Mouse (Mus musculus) MEL (cell line): ENCODE results near the gene Ppil3. TPM values are rescaled to one million over a fixed set of nuclear protein-coding genes. Genes with fewer than 3 reads are reported as not detected.

Source experiments
- DNase-seq: peaks from one replicate; pipeline ENCODE4 v3.0.0; 2011; ENCODE audit warnings: low read depth, low spot score
- H3K27ac ChIP-seq: 2 replicates; pipeline ENCODE4 v1.5.1; 2012; ENCODE audit warnings: low read depth, mild to moderate bottlenecking, control low read depth, low read length, moderate library complexity; ENCODE audit not compliant: control insufficient read depth
- H3K27me3 ChIP-seq, 2 experiments: fragments of 150-350 bp in 1 of 2; sonication (generic) in 1 of 2; 2 replicates each; pipeline ENCODE4 v1.6.1; 2012; ENCODE audit warnings: low read length in 2 of 2, mild to moderate bottlenecking in 2 of 2, improper control_type of control experiment in 1 of 2, moderate library complexity in 1 of 2; ENCODE audit not compliant: insufficient read depth in 2 of 2, control insufficient read depth in 1 of 2
- H3K36me3 ChIP-seq, 2 experiments: 2 replicates each; pipeline ENCODE4 v1.6.1; 2012 to 2014; ENCODE audit warnings: low read length in 2 of 2, improper control_type of control experiment in 1 of 2, inconsistent platforms in 1 of 2, mild to moderate bottlenecking in 1 of 2; ENCODE audit not compliant: insufficient read depth in 2 of 2, control insufficient read depth in 1 of 2
- H3K4me1 ChIP-seq, 2 experiments: fragments of 150-350 bp in 1 of 2; sonication (generic) in 1 of 2; 2 replicates each; pipeline ENCODE4 v1.6.1; 2012; ENCODE audit warnings: low read length in 2 of 2, improper control_type of control experiment in 1 of 2, mild to moderate bottlenecking in 1 of 2; ENCODE audit not compliant: insufficient read depth in 2 of 2, control insufficient read depth in 1 of 2
- H3K4me3 ChIP-seq, 2 experiments: fragments of 150-350 bp in 1 of 2; sonication (generic) in 1 of 2; 2 replicates each; pipeline ENCODE4 v1.5.1; 2012; ENCODE audit warnings: low read depth in 2 of 2, low read length in 2 of 2, mild to moderate bottlenecking in 2 of 2, moderate library complexity in 2 of 2, control low read depth in 1 of 2, improper control_type of control experiment in 1 of 2; ENCODE audit not compliant: control insufficient read depth in 1 of 2, insufficient read depth in 1 of 2
- H3K79me2 ChIP-seq: 2 replicates; pipeline ENCODE4 v1.6.1; 2012; ENCODE audit warnings: mild to moderate bottlenecking, low read length, moderate library complexity; ENCODE audit not compliant: control insufficient read depth, poor library complexity, insufficient read depth
- H3K9ac ChIP-seq: 2 replicates; pipeline ENCODE4 v1.6.1; 2012; ENCODE audit warnings: low read depth, mild to moderate bottlenecking, control low read depth, low read length, moderate library complexity; ENCODE audit not compliant: control insufficient read depth, poor library complexity, severe bottlenecking
- H3K9me3 ChIP-seq: fragments of 150-350 bp; sonication (generic); replicated peaks from 2 replicates; pipeline ENCODE4 v1.6.1; 2012; ENCODE audit warnings: mild to moderate bottlenecking, low read length, improper control_type of control experiment, moderate library complexity; ENCODE audit not compliant: insufficient read depth
- CHD1 ChIP-seq: IDR thresholded peaks from 2 replicates; pipeline ENCODE4 v1.6.1; 2012; ENCODE audit warnings: low read depth, mild to moderate bottlenecking, inconsistent platforms, low read length, improper control_type of control experiment
- E2F4 ChIP-seq: IDR thresholded peaks from 2 replicates; pipeline ENCODE4 v1.6.1; 2011; ENCODE audit warnings: low read depth, low read length, improper control_type of control experiment, borderline replicate concordance
- GATA1 ChIP-seq: IDR thresholded peaks from 2 replicates; pipeline ENCODE4 v1.6.1; 2011; ENCODE audit warnings: low read depth, low read length, improper control_type of control experiment
- JUND ChIP-seq: IDR thresholded peaks from 2 replicates; pipeline ENCODE4 v1.6.1; 2011; ENCODE audit warnings: low read depth, mild to moderate bottlenecking, improper control_type of control experiment, low read length
- KAT2A ChIP-seq: conservative IDR thresholded peaks from 2 replicates; pipeline ENCODE4 v1.6.1; 2012; ENCODE audit warnings: low read depth, low read length, improper control_type of control experiment, inconsistent platforms
- MAFK ChIP-seq: IDR thresholded peaks from 2 replicates; pipeline ENCODE4 v1.6.1; 2011; ENCODE audit warnings: low read depth, mild to moderate bottlenecking, low read length, improper control_type of control experiment, borderline replicate concordance
- MAX ChIP-seq: IDR thresholded peaks from 2 replicates; pipeline ENCODE4 v1.6.1; 2011; ENCODE audit warnings: low read length, improper control_type of control experiment
- MAZ ChIP-seq: IDR thresholded peaks from 2 replicates; pipeline ENCODE4 v1.6.1; 2012; ENCODE audit warnings: low read depth, mild to moderate bottlenecking, inconsistent platforms, low read length, improper control_type of control experiment
- MEF2A ChIP-seq: IDR thresholded peaks from 2 replicates; pipeline ENCODE4 v1.6.1; 2014; ENCODE audit warnings: low read depth, mild to moderate bottlenecking, inconsistent platforms, low read length, improper control_type of control experiment; ENCODE audit not compliant: poor library complexity, insufficient replicate concordance, severe bottlenecking; ENCODE audit errors: extremely low read depth
- MXI1 ChIP-seq: IDR thresholded peaks from 2 replicates; pipeline ENCODE4 v1.6.1; 2011; ENCODE audit warnings: mild to moderate bottlenecking, low read depth, low read length, improper control_type of control experiment
- MYB ChIP-seq: IDR thresholded peaks from 2 replicates; pipeline ENCODE4 v1.6.1; 2011; ENCODE audit warnings: mild to moderate bottlenecking, low read depth, low read length, improper control_type of control experiment
- MYC ChIP-seq: IDR thresholded peaks from 2 replicates; pipeline ENCODE4 v1.6.1; 2011; ENCODE audit warnings: low read depth, mild to moderate bottlenecking, low read length, improper control_type of control experiment, moderate library complexity
- NRF1 ChIP-seq: IDR thresholded peaks from 2 replicates; pipeline ENCODE4 v1.6.1; 2014; ENCODE audit warnings: low read depth, mild to moderate bottlenecking, inconsistent platforms, low read length, improper control_type of control experiment, moderate library complexity; ENCODE audit not compliant: poor library complexity, insufficient read depth, severe bottlenecking
- POLR2A ChIP-seq, 2 experiments: IDR thresholded peaks; 2 replicates each; pipeline ENCODE4 v1.6.1; 2011 to 2012; ENCODE audit warnings: low read length in 2 of 2, mild to moderate bottlenecking in 2 of 2, control low read depth in 1 of 2, improper control_type of control experiment in 1 of 2, low read depth in 1 of 2, moderate library complexity in 1 of 2; ENCODE audit not compliant: control insufficient read depth in 1 of 2, insufficient read depth in 1 of 2, poor library complexity in 1 of 2
- POLR2AphosphoS2 ChIP-seq: IDR thresholded peaks from 2 replicates; pipeline ENCODE4 v1.6.1; 2011; ENCODE audit warnings: low read length, improper control_type of control experiment
- SIN3A ChIP-seq: IDR thresholded peaks from 2 replicates; pipeline ENCODE4 v1.6.1; 2012; ENCODE audit warnings: low read length, improper control_type of control experiment, inconsistent platforms
- TBP ChIP-seq: IDR thresholded peaks from 2 replicates; pipeline ENCODE4 v1.8.0; 2011; ENCODE audit warnings: low read depth, low read length, improper control_type of control experiment
- ZC3H11A ChIP-seq: IDR thresholded peaks from 2 replicates; pipeline ENCODE4 v1.6.1; 2012; ENCODE audit warnings: low read depth, mild to moderate bottlenecking, inconsistent platforms, low read length, improper control_type of control experiment
- ZKSCAN1 ChIP-seq: IDR thresholded peaks from 2 replicates; pipeline ENCODE4 v1.6.1; 2012; ENCODE audit warnings: low read depth, mild to moderate bottlenecking, inconsistent platforms, low read length, improper control_type of control experiment, moderate library complexity
- ZMIZ1 ChIP-seq: IDR thresholded peaks from 2 replicates; pipeline ENCODE4 v1.6.1; 2012; ENCODE audit warnings: low read depth, mild to moderate bottlenecking, inconsistent platforms, low read length, improper control_type of control experiment, moderate library complexity
- ZNF384 ChIP-seq: IDR thresholded peaks from 2 replicates; pipeline ENCODE4 v1.6.1; 2012; ENCODE audit warnings: low read depth, mild to moderate bottlenecking, inconsistent platforms, low read length, improper control_type of control experiment
- polyA plus RNA-seq, 2 experiments: library from polyadenylated mRNA; stranded (reverse) in 1 of 2; unstranded in 1 of 2; fragments of >175 nt in 1 of 2; fragments of >200 nt in 1 of 2; gene quantifications; 2 replicates each; pipeline versions ENCODE4 v1.2.1 to v1.2.4; 2012; ENCODE audit warnings: low replicate concordance in 2 of 2, low read depth in 1 of 2; ENCODE audit not compliant: insufficient read length in 2 of 2, insufficient read depth in 1 of 2, missing spikeins in 1 of 2
- total RNA-seq: library from RNA; depleted of rRNA; stranded (reverse); fragments of 300-350 nt; gene quantifications from 2 replicates; pipeline ENCODE4 v1.2.3, GENCODE M21; 2012

Ppil3 gene
- total and polyA plus RNA-seq, 3 experiments, result 76.8 to 503 (median 84.9) TPM

DNA sequence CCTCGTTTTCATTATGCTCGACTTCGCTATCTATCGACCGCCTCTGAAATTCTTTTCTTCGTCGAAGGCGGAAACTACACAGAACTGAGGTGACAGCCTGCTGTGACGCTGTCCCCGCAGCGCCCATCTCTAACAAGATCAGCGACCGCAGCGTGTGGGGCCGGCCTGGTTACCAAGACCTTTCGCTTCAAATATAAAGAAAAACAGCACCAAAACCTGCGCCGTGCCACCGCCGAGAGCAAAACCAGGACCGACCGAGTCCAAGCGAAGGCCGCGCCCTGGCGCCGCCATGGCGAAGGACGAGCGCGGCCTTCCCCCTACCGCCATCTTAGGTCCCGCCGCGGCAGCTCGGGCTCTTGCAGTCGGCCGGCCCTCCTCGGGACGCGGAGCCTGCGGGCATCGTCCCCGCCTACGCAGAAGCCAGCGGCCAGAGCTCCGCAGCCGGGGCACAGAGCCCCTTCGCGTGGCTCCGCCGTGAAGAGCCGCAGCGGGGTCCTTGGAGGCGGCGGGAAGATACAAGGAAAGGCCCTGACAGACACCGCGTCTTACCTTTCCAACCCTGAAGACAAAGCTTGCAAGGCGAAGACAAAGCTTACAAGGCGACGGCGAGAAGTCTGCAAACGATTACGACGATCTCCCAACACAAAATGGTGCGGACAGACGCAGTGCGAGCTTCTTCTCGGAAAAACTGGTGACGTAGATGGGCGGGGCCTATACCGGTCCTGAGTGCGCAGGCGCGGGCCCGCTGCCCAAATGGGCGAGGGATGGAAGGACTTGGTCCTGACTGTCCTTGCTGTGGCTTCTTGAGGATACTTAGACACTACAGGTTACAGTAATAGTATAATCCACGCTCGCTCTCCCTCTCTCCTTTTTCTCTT, 21.7 kb downstream of the Ppil3 start, which contains the start of gene Clk1 (continued):
- no peak for TF ChIP-seq MEF2A
- TF ChIP-seq JUND, result no peak
- peak; percentile 92 for TF ChIP-seq NRF1

DNA sequence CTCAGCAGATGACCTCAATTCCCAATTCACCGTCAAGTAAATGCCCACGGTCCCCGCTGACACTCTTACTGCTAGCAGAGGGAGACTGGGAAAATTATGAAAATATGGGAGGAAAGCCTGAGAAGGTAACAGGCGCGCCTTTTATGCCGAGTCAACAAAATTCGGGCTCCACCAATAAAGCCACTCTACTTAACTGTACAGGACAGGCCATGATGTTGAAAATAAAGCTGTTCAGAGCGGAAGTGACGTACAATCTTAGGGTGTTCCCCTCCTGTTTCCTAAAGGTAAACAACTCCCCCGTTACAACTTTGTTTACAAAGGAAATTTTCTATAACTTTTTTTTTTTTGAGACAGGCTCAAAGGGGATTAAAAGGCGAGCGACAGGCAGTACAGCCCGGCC, 22.4 kb downstream of the Ppil3 start:
- H3K27me3 ChIP-seq, result no peaks in the 10 kb centered on the region
- H3K4me1 ChIP-seq, result peaks cover 0 to 5% of the 10 kb centered on the region in 2 experiments; a peak in 1 of 4 replicates
- H3K9me3 ChIP-seq, result no peaks in the 10 kb centered on the region
- peaks cover 19 to 28% of the 10 kb centered on the region in 2 experiments for H3K36me3 ChIP-seq
- H3K79me2 ChIP-seq, result peaks cover 32% of the 10 kb centered on the region
- H3K27ac ChIP-seq, result peak overlapping the region; percentile 93
- TF ChIP-seq POLR2A (IDR thresholded peaks at IDR 0.05; ENCODE audit: control insufficient read depth in 1 of 2, insufficient read depth in 1 of 2, low read depth in 1 of 2, low read length in 2 of 2, poor library complexity in 1 of 2), result no peak
- TF ChIP-seq MXI1, result no peak
- TF ChIP-seq KAT2A, result no peak
- 0 out of 2 replicates have a peak, but pooled peaks have one; percentile 24 for TF ChIP-seq TBP
- TF ChIP-seq ZMIZ1, result no peak
- TF ChIP-seq SIN3A, result peak; percentile 92
- TF ChIP-seq MYB, result no peak
- no peak for TF ChIP-seq MYC
- peak; percentile 87 for TF ChIP-seq MAFK
- 0 out of 2 replicates have a peak, but pooled peaks have one; percentile 2 for TF ChIP-seq ZNF384
- TF ChIP-seq CHD1, result no peak
- TF ChIP-seq, all 39 proteins: peak for 4
- Histone ChIP-seq H3K4me3 (peak overlapping the region; percentile 90 to 95), H3K9ac (peak overlapping the region; percentile 96)
- peak; percentile 87 for DNase-seq

GRCm38 (mm10) chr1:58420961-58421360, 24.3 kb downstream of the Ppil3 start:
- Histone ChIP-seq H3K9ac (no peak overlapping the region), H3K9me3 (no peaks in the 10 kb centered on the region), H3K27me3 (no peaks in the 10 kb centered on the region), H3K4me1 (peaks cover 0 to 5% of the 10 kb centered on the region in 2 experiments; a peak in 1 of 4 replicates), H3K4me3 (no peak overlapping the region), H3K79me2 (peaks cover 34% of the 10 kb centered on the region), H3K36me3 (peaks cover 27 to 45% of the 10 kb centered on the region in 2 experiments), H3K27ac (no peak overlapping the region)
- DNase-seq, result no peak
- TF ChIP-seq MAX, result no peak
- TF ChIP-seq POLR2AphosphoS2, result no peak
- TF ChIP-seq TBP, result no peak
- TF ChIP-seq CHD1, result no peak
- no peak for TF ChIP-seq MAZ
- no peak for TF ChIP-seq E2F4
- no peak for TF ChIP-seq POLR2A (IDR thresholded peaks at IDR 0.05; ENCODE audit: control insufficient read depth in 1 of 2, insufficient read depth in 1 of 2, low read depth in 1 of 2, low read length in 2 of 2, poor library complexity in 1 of 2)
- no peak for TF ChIP-seq GATA1
- no peak for TF ChIP-seq ZC3H11A
- TF ChIP-seq ZKSCAN1, result no peak
- TF ChIP-seq ZMIZ1, result no peak
- TF ChIP-seq, all 39 proteins: peak for 0
